Mouse (Mus musculus) kidney, adult 2 months (tissue): ENCODE results near the gene Wdr26.

Source experiments
- CTCF ChIP-seq: fragments of 200-500 bp; conservative IDR thresholded peaks from 2 replicates; pipeline ENCODE4 v1.5.1; 2011; ENCODE audit warnings: low read depth, mild to moderate bottlenecking, control low read depth, low read length, moderate library complexity, mixed read lengths; ENCODE audit not compliant: insufficient read depth, insufficient read length
- POLR2A ChIP-seq: fragments of 200-500 bp; IDR thresholded peaks from one replicate; pipeline ENCODE4 v1.6.1; 2011; ENCODE audit warnings: low read depth, low read length, control low read depth

GRCm38 (mm10) chr1:181150431-181150826, 61.4 kb downstream of the Wdr26 start:
- no peak for TF ChIP-seq POLR2A
- no peak for TF ChIP-seq CTCF
